Mouse (Mus musculus): ENCODE results near the gene Rasl10a. TPM values are rescaled to one million over a fixed set of nuclear protein-coding genes. Genes with fewer than 3 reads are reported as not detected.

Rasl10a gene
- polyA plus RNA-seq, 1 experiment from 2014 or later: 1.1 TPM

DNA sequence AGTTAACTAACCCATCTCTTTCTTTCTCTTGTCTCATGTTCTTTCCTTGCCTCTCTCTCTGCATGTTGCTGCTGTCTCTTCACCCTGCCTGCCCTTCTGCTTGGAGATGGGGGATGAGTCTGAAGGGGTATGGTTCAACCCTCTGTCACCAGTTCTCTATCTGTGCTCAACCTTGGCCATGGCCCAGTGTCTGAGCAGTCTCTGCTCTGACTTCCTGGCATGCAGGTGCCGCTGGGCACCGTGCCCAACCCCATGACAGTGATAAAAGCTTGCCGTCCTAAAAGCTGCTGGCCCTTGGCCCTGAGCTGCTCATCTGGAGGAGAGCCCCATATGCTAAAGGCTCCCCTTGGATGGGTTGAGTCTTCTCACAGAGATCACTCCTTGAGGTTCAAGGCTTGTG lies 24.8 kb upstream of the Rasl10a start:
- 92% methylated on average over 3 of the region's 3 CpGs for WGBS

DNA sequence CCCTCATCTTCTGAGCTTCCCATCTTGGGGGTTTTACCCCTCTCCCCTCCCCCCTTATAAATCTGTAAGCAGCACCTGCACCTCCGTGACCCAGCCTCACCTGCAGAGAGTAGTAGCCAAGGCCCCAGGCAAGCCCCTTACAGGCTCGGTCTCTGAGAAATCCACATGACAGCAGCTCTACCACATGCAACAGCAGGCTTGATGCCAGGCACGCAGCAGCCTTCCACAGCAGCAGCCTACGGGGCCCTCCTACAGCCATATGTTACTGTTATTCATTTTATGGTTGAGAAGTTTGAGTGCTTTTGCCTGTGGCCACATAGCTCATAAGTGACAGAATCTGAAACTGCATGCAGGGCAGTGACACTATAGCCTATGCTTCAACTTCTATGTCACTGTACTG lies 22.5 kb upstream of the Rasl10a start:
- no peak overlapping the region for H3K4me2 ChIP-seq (replicated peaks)
- H3K36me3 ChIP-seq: peaks cover 87% of the 10 kb centered on the region
- no peaks in the 10 kb centered on the region for H3K4me1 ChIP-seq
- no peak overlapping the region for H3K4me3 ChIP-seq
- no peak overlapping the region for H3K9ac ChIP-seq
- no peak overlapping the region for H3K27ac ChIP-seq
- H3K9me3 ChIP-seq: no peaks in the 10 kb centered on the region
- no peaks in the 10 kb centered on the region for H3K27me3 ChIP-seq
- WGBS: 88% methylated on average over 4 of the region's 4 CpGs
- ATAC-seq (ENCODE audit: insufficient number of reproducible peaks, insufficient read depth, low FRiP score, low TSS enrichment): no peak

More for the DNA sequence above, 24.8 kb upstream of the Rasl10a start:
- ATAC-seq (ENCODE audit: insufficient number of reproducible peaks, insufficient read depth, low FRiP score, low TSS enrichment): no peak
- H3K9ac ChIP-seq: no peak overlapping the region
- H3K4me3 ChIP-seq: no peak overlapping the region
- H3K4me1 ChIP-seq: no peaks in the 10 kb centered on the region
- no peak overlapping the region for H3K4me2 ChIP-seq (replicated peaks)
- H3K27me3 ChIP-seq: no peaks in the 10 kb centered on the region
- H3K27ac ChIP-seq: no peak overlapping the region
- no peaks in the 10 kb centered on the region for H3K9me3 ChIP-seq
- peaks cover 67% of the 10 kb centered on the region for H3K36me3 ChIP-seq

DNA sequence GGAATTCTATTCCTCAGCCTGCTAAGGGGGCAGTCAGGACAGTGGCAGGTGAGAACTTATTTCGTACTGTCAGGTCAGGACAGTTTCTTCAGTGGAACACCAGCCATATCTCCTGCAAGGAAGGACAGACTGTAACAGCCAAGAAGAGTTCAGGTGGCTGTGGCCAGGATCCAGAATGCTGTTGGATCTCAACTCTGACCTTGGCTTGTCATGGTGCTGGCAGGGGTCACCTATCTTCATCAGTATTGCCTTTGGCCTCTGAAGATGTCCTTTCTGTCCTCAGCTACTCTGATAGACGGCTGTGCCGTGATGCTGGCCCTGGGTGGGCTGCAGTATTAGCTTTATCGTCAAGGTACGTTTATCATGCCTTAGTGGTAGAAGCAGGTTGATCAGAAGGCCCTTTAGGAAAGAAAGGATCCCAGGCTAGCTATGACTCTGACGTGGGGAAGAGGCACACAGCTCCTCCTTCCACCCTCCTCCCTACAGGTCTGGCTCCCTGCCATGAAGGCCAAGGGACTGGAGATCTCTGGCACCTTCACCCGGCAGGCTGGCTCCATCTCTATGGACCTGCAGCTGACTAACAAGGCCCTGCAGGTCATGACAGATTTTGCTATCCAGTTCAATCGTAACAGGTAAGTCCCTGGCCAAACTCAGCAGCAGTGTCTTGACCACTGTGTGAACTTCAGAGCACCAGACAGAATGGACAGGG lies 20.6 kb upstream of the Rasl10a start:
- 86% methylated on average over 8 of the region's 8 CpGs for WGBS
- no peak overlapping the region for H3K4me3 ChIP-seq
- H3K9me3 ChIP-seq: no peaks in the 10 kb centered on the region
- no peaks in the 10 kb centered on the region for H3K27me3 ChIP-seq
- H3K4me2 ChIP-seq (replicated peaks): no peak overlapping the region
- ATAC-seq (ENCODE audit: insufficient number of reproducible peaks, insufficient read depth, low FRiP score, low TSS enrichment): no peak
- H3K27ac ChIP-seq: no peak overlapping the region
- no peak overlapping the region for H3K9ac ChIP-seq
- 0 out of 2 replicates have a peak, but pooled peaks cover 5% of the 10 kb centered on the region for H3K4me1 ChIP-seq
- peaks cover 85% of the 10 kb centered on the region for H3K36me3 ChIP-seq

DNA sequence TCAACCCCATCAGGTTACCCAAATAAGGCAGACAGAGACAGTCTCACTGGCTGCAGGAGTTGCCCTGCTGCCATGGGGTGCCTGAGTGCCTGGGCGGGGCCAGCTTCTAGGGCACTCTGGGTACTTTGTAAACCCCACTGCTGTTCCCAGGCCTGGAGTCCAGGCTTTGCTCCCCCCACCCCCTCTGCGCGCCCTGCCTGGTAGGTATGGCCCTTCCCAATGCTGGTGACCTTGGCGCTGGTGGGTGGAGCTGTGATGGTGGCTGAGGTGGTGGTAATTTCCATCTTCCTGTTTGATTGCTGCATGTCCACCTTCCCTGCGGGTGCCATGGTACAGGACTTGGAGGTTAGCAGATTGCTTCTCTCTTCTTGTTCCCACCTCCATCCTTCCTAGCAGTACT lies 17.3 kb upstream of the Rasl10a start:
- H3K36me3 ChIP-seq: peaks cover 57% of the 10 kb centered on the region
- peak overlapping the region; percentile 73; the same call in 1 of the 2 replicates for H3K27ac ChIP-seq
- H3K9me3 ChIP-seq: no peaks in the 10 kb centered on the region
- ATAC-seq (ENCODE audit: insufficient number of reproducible peaks, insufficient read depth, low FRiP score, low TSS enrichment): no peak
- H3K9ac ChIP-seq: no peak overlapping the region
- H3K27me3 ChIP-seq: no peaks in the 10 kb centered on the region
- H3K4me3 ChIP-seq: no peak overlapping the region
- H3K4me2 ChIP-seq (replicated peaks): no peak overlapping the region
- H3K4me1 ChIP-seq: 0 out of 2 replicates have a peak, but pooled peaks cover 5% of the 10 kb centered on the region
- 90% methylated on average over 5 of the region's 5 CpGs for WGBS

DNA sequence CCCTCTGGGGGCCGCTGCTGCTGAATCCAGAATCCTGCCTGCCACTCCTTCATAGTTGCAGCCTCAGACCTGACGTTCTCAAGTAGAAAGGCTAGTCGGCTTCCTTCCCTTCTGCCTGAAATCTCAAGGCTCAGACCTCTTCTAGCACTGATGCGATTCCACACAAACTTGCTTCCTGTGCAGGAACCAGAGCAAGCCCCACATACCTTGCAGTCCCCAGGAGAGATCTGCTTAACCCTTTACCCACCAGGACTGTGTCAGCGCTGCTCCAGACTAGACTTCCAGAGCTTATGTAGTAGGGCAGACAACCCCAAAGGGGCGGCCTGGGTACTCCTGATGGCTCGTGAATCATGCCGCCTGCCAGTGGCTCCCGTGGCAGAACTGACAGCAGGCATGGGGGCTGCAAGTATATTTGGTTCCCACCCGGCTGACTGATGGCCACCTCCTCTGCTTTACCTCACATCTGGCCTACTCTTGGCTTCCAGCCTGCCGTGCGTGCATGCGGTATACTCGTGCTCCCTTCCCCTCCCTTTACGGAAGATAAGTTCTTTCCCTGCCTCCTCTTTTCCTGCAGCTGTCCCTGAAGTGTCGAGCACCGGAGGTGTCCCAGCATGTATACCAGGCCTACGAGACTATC lies 16.7 kb upstream of the Rasl10a start:
- Histone ChIP-seq H3K4me1 (0 out of 2 replicates have a peak, but pooled peaks cover 5% of the 10 kb centered on the region), H3K27ac (peak overlapping the region; percentile 73; the same call in 1 of the 2 replicates), H3K36me3 (peaks cover 52% of the 10 kb centered on the region), H3K9me3 (no peaks in the 10 kb centered on the region), H3K4me2 (replicated peaks) (no peak overlapping the region), H3K4me3 (no peak overlapping the region), H3K9ac (no peak overlapping the region), H3K27me3 (0 out of 2 replicates have a peak, but pooled peaks cover 4% of the 10 kb centered on the region)
- ATAC-seq (ENCODE audit: insufficient number of reproducible peaks, insufficient read depth, low FRiP score, low TSS enrichment): no peak
- WGBS: 72% methylated on average over 18 of the region's 18 CpGs

DNA sequence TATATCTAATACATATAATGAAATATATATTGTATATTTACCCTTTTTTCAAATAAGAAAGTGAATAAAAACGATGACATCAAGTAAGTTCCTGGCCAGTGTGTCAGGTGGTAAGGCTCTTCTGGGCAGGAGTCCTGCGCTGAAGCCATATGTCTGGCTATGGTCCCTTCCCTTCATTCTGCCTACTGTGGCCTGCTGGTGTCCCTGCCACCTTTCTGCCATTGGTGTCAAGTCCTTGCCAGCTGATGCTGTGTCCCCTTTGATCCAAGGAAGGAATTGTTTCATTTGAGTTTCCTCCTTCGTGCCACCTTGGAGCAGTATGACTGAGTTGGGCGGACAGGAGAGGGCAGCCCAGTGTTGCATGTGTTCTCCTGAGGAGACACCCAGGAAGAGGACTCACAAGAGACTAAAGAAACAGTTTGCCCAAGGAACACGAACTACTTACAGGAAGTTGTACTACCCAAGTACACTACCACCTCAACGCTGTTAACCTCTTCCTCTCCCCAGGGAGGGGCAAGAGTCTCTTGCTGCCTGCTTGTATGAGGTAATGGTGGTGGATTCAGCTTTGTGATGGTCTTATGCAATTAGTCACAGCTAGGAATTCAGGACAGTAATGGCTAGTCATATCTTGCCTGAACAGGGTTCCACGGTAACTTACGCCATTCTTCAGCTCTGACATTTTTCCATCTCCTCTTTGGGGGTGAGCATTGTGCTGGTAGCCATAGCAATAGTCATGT lies 15.1 kb upstream of the Rasl10a start:
- Histone ChIP-seq H3K27me3 (0 out of 2 replicates have a peak, but pooled peaks cover 4% of the 10 kb centered on the region), H3K9me3 (no peaks in the 10 kb centered on the region), H3K4me2 (replicated peaks) (no peak overlapping the region), H3K27ac (no peak overlapping the region), H3K36me3 (peaks cover 42% of the 10 kb centered on the region), H3K4me1 (0 out of 2 replicates have a peak, but pooled peaks cover 5% of the 10 kb centered on the region), H3K4me3 (no peak overlapping the region), H3K9ac (no peak overlapping the region)
- WGBS: 87% methylated on average over 8 of the region's 8 CpGs
- ATAC-seq (ENCODE audit: insufficient number of reproducible peaks, insufficient read depth, low FRiP score, low TSS enrichment): no peak

DNA sequence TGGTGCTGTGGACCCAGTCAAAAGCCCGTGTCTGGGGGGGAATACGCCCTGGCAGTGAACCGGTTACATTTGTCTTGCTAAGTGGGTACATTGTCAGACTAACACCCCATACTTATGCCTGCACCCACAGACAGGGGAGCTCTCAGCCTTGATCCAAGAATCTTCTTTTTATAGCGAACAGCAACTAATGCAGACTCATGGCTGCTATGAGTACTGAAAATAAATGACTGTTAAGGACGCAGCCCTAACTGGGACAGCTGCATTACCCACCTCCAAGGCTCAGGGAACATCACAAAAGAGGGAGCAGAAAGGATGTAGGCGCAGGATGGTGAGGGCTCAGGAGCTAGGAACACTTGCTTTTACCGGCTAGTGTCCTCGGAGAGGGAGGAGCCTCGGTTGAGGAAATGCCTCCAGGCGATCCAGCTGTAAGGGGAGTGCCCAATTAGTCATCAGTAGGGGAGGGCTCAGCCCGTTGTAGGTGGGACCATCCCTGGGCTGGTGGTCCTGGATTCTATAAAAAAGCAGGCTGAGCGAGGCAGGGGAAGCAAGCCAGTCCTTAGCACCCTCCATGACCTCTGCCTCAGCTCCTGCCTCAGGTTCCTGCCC lies 11.5 kb upstream of the Rasl10a start:
- 0 out of 2 replicates have a peak, but pooled peaks cover under 1% of the 10 kb centered on the region for H3K4me1 ChIP-seq
- no peak overlapping the region for H3K27ac ChIP-seq
- H3K9ac ChIP-seq: no peak overlapping the region
- no peak for ATAC-seq (ENCODE audit: insufficient number of reproducible peaks, insufficient read depth, low FRiP score, low TSS enrichment)
- H3K36me3 ChIP-seq: peaks cover 13% of the 10 kb centered on the region
- H3K27me3 ChIP-seq: 0 out of 2 replicates have a peak, but pooled peaks cover 4% of the 10 kb centered on the region
- no peak overlapping the region for H3K4me2 ChIP-seq (replicated peaks)
- H3K9me3 ChIP-seq: no peaks in the 10 kb centered on the region
- H3K4me3 ChIP-seq: no peak overlapping the region
- 51% methylated on average over 12 of the region's 12 CpGs for WGBS

DNA sequence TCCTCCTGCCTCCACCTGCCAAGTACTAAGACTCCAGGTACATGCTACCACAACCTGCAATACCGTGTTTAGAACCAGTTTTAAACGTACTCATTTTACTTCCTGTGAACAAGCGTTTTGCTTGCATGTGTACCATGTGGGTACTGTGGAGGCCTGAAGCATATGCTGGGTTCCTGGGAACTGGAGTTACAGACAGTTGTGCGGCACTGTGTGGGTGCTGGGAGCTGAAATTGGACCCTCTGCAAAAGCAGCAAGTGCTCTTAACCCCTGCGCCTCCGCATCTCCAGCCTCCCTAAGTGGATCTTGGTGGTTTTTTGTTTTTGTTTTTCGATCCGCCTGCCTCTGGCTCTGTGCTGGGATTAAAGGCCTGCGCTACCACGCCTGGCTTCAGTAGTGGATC lies 6.3 kb upstream of the Rasl10a start:
- 61% methylated on average over 10 of the region's 10 CpGs for WGBS
- no peak for ATAC-seq (ENCODE audit: insufficient number of reproducible peaks, insufficient read depth, low FRiP score, low TSS enrichment)

DNA sequence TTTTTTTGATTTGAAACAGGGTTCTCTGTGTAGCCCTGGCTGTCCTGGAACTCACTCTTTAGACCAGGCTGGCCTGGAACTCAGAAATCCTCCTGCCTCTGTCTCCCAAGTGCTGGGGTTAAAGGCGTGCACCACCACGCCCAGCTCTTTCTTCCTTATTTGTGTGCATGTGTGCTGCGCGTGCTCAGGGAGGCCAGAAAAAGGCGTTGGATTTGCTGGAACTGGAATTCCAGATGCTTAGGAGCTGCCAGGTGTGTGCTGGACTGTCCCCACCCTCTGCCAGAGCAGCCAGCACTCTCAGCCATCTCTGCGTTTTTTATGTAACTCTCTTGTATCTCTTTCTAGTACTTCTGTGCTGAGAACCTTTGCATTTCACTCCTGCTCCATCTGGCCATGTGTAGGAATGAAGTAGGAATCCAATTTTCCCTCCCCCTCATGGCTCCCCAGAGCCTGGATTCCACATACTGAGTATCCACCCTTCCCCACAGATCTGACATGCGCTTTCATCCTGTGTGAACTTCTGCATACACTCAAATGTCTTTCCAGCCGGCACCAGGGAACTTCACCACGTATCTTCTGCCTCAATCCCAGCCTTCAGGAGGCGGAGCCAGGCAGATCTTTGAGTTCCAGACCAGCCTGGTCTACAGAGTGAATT lies 5.6 kb upstream of the Rasl10a start:
- no peaks in the 10 kb centered on the region for H3K36me3 ChIP-seq
- H3K9ac ChIP-seq: no peak overlapping the region
- WGBS: 68% methylated on average over 10 of the region's 10 CpGs
- peaks cover 19% of the 10 kb centered on the region for H3K4me1 ChIP-seq
- H3K4me3 ChIP-seq: no peak overlapping the region
- ATAC-seq (ENCODE audit: insufficient number of reproducible peaks, insufficient read depth, low FRiP score, low TSS enrichment): no peak
- H3K27ac ChIP-seq: no peak overlapping the region
- peaks cover 22% of the 10 kb centered on the region for H3K27me3 ChIP-seq
- no peaks in the 10 kb centered on the region for H3K9me3 ChIP-seq
- H3K4me2 ChIP-seq (replicated peaks): no peak overlapping the region

More for the DNA sequence above, 6.3 kb upstream of the Rasl10a start:
- H3K27me3 ChIP-seq: peaks cover 15% of the 10 kb centered on the region
- H3K4me2 ChIP-seq (replicated peaks): no peak overlapping the region
- no peak overlapping the region for H3K9ac ChIP-seq
- H3K9me3 ChIP-seq: no peaks in the 10 kb centered on the region
- no peaks in the 10 kb centered on the region for H3K36me3 ChIP-seq
- H3K4me1 ChIP-seq: peaks cover 14% of the 10 kb centered on the region
- H3K27ac ChIP-seq: no peak overlapping the region
- H3K4me3 ChIP-seq: no peak overlapping the region

DNA sequence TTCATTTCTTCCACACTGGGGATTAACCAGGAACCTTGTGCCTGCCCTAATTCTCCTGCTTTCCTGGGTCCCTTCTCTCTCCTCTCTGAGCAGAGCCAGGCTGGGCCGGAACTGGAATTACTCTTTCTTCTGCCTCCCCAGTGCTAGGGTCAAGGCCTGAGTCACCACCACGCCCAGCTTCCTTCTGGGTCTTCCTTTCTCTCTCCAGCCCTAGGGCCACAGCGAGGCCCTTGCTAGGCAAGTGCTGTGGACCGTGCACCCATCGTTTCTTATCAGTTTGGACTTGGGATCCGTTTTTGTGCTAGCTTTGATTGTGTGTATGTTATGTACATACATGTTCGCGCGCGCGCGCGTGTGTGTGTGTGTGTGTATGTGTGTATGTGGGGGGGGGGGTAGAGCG lies 3.8 kb upstream of the Rasl10a start:
- H3K27me3 ChIP-seq: peaks cover 41% of the 10 kb centered on the region
- no peak overlapping the region for H3K4me3 ChIP-seq
- no peak for ATAC-seq (ENCODE audit: insufficient number of reproducible peaks, insufficient read depth, low FRiP score, low TSS enrichment)
- H3K4me2 ChIP-seq (replicated peaks): no peak overlapping the region
- peaks cover 32% of the 10 kb centered on the region for H3K4me1 ChIP-seq
- H3K9ac ChIP-seq: no peak overlapping the region
- 87% methylated on average over 14 of the region's 14 CpGs for WGBS
- no peaks in the 10 kb centered on the region for H3K36me3 ChIP-seq
- no peaks in the 10 kb centered on the region for H3K9me3 ChIP-seq
- no peak overlapping the region for H3K27ac ChIP-seq

DNA sequence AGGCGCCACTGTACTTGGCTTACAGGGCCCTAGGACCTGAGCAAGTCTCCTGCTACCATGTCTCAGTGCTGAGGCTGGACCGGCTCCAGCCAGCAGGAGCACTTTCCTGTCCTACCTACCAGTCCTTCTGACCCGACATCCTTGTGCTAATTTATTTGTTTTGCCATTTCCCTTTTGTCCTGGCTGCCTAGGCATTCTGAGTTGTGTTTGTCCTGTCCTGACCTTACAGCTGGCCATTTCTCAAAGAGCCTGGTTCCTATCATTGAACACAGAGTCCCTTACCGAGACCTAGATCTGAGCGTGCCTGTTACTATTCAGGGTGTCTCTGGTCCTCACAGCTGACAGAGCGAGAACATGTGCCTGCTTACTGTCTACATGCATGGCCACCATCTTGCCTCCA lies 3.1 kb upstream of the Rasl10a start:
- H3K27me3 ChIP-seq: peaks cover 48% of the 10 kb centered on the region

More for the DNA sequence above, 3.1 kb upstream of the Rasl10a start:
- H3K9me3 ChIP-seq: no peaks in the 10 kb centered on the region
- WGBS: 68% methylated on average over 6 of the region's 6 CpGs
- ATAC-seq (ENCODE audit: insufficient number of reproducible peaks, insufficient read depth, low FRiP score, low TSS enrichment): no peak
- no peak overlapping the region for H3K4me3 ChIP-seq
- H3K27ac ChIP-seq: no peak overlapping the region
- H3K4me2 ChIP-seq (replicated peaks): no peak overlapping the region
- H3K4me1 ChIP-seq: peaks cover 37% of the 10 kb centered on the region
- H3K9ac ChIP-seq: no peak overlapping the region
- no peaks in the 10 kb centered on the region for H3K36me3 ChIP-seq
